Mouse (Mus musculus) midbrain, embryonic 15.5 days (tissue): ENCODE measurements at regions not wholly inside any gene's neighbourhood (a gene's known extent, or its start where the extent isn't known, plus 50 kb on each side); places are given as distances from the start of the nearest gene placed in this dataset.

ENCODE experiments used
- ATAC-seq: fragments of 200-750 bp; cut with Nextera tagmentation; replicated peaks from 2 replicates; pipeline ENCODE4 v1.8.0; 2017; ENCODE audit warnings: moderate TSS enrichment
- H3K27ac ChIP-seq: fragments of 300-500 bp; sonication (generic); 2 replicates; pipeline ENCODE4 v1.5.1; 2015; ENCODE audit warnings: mild to moderate bottlenecking, inconsistent platforms
- H3K27me3 ChIP-seq: fragments of 300-500 bp; sonication (generic); replicated peaks from 2 replicates; pipeline ENCODE4 v1.6.1; 2015; ENCODE audit warnings: inconsistent platforms
- H3K36me3 ChIP-seq: fragments of 300-500 bp; sonication (generic); replicated peaks from 2 replicates; pipeline ENCODE4 v1.6.1; 2015; ENCODE audit warnings: inconsistent platforms
- H3K4me1 ChIP-seq: fragments of 300-500 bp; sonication (generic); 2 replicates; pipeline ENCODE4 v1.6.1; 2015; ENCODE audit warnings: inconsistent platforms
- H3K4me2 ChIP-seq: fragments of 300-500 bp; sonication (generic); 2 replicates; pipeline ENCODE4 v1.6.1; 2015; ENCODE audit warnings: inconsistent platforms, mild to moderate bottlenecking, moderate library complexity
- H3K4me3 ChIP-seq: fragments of 300-500 bp; sonication (generic); 2 replicates; pipeline ENCODE4 v1.5.1; 2015; ENCODE audit warnings: mild to moderate bottlenecking, inconsistent platforms
- H3K9ac ChIP-seq: fragments of 300-500 bp; sonication (generic); 2 replicates; pipeline ENCODE4 v1.6.1; 2015; ENCODE audit warnings: mild to moderate bottlenecking, inconsistent platforms
- H3K9me3 ChIP-seq: fragments of 300-500 bp; sonication (generic); 2 replicates; pipeline ENCODE4 v1.6.1; 2016; ENCODE audit warnings: inconsistent platforms
- WGBS: fragments of 180-500 bp; shearing (Covaris S2); methylation state at CpG from one replicate; pipeline ENCODE4 v1.1.7; 2015; ENCODE audit warnings: mixed read lengths; 5-methylcytosine and 5-hydroxymethylcytosine counted together

DNA sequence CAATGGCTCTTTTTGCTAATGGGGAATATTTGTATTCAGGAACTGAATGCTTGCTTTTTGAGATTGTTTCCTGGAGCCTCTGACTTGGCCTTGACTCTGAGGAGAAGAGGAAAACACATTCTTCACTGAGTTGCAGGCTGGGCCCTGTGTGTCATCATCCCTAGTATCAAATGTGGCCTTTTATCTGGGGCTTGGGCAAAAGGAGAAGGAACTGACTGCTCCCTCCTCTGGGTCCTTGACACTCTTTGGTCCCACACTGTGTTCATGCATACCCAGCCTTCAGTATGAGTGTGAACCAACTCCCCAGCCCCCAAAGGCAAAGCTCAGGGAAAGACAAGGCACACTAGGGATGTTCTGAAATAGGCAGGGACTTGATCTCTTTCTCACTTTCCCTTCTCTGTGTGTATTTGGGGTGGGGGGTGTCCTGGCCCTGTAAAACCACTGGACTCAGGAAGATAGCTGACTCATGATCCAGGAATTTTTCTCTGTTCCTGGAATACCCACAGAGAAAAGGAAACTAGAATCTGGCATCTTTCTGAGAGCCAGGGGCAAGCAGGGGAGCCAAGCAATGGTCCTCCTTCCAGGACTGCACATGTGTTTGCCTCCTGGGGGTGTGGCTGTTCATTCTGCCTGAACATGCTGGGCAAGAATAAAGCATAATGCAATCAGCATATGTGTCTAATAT, 82.1 kb upstream of the Sh3bp4 start:
- no peak for ATAC-seq
- no peak overlapping the region for H3K4me3 ChIP-seq
- no peak overlapping the region for H3K27ac ChIP-seq
- no peaks in the 10 kb centered on the region for H3K4me1 ChIP-seq
- H3K9ac ChIP-seq: no peak overlapping the region
- no peak overlapping the region for H3K4me2 ChIP-seq
- no peaks in the 10 kb centered on the region for H3K9me3 ChIP-seq
- no peaks in the 10 kb centered on the region for H3K36me3 ChIP-seq
- H3K27me3 ChIP-seq: no peaks in the 10 kb centered on the region

DNA sequence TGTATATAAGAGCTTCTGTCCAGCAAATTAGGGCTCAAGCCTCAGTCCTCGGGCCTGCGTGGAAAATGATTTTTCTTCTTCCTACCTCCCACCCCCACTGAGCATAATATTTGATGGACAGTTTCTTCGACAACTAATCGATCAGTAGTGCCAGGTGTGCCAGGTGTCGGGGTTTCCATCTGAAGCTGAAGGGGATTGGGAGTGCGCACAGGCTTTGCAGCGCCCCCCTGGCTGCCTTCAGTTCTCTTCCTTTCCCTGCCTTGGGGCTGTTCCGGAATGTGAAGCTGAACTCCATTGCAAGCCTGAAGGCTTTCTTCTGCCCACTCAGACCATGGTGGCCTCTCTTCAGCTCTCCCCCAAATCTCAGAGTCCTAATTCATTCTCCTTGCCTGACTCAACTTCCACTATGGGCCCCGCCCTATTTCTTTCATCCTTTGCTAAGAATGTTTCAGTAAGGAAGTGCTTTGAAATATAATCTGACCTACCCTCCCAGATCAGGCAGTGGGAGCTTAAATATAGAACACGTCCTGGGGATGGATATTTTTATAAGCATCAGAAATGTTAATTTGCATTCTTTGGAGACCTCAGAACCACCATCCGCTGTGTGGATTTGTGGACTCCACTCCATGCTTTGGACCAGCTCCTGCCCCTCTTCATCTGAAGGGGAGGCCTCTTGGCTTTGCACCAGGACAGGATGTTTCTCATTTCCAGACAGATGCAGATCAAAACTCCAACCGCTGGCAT, 75.5 kb upstream of the Sh3bp4 start:
- Histone ChIP-seq H3K4me2 (no peak overlapping the region), H3K36me3 (no peaks in the 10 kb centered on the region), H3K9ac (no peak overlapping the region), H3K27ac (no peak overlapping the region), H3K9me3 (no peaks in the 10 kb centered on the region), H3K4me3 (no peak overlapping the region), H3K27me3 (no peaks in the 10 kb centered on the region), H3K4me1 (peaks cover 9% of the 10 kb centered on the region)
- no peak for ATAC-seq
- WGBS: 68% methylated on average over 12 of the region's 12 CpGs

DNA sequence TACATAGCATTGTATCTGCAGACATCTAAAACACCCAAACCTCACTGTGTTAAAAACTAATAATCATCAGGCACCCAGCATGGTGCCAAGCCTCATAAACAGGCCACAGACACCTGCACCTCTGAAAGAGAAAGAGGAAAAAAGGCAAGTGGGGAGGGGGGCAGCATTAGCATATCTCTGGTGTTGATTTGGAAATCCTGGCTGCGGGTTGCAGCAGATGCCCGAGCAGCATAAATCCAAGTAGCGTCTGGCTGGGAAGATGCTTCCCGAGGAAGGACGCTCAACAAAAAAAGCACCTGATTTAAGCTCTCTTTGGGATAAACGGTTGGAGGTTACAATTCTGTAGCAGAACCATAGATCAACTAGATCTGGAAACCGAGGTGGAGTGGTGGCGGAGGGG, 74.3 kb upstream of the Sh3bp4 start:
- 25% methylated on average over 8 of the region's 8 CpGs for WGBS
- Histone ChIP-seq H3K4me2 (no peak overlapping the region), H3K27ac (no peak overlapping the region), H3K9me3 (no peaks in the 10 kb centered on the region), H3K27me3 (no peaks in the 10 kb centered on the region), H3K36me3 (no peaks in the 10 kb centered on the region), H3K4me3 (no peak overlapping the region), H3K9ac (no peak overlapping the region), H3K4me1 (peaks cover 9% of the 10 kb centered on the region)
- ATAC-seq: no peak

DNA sequence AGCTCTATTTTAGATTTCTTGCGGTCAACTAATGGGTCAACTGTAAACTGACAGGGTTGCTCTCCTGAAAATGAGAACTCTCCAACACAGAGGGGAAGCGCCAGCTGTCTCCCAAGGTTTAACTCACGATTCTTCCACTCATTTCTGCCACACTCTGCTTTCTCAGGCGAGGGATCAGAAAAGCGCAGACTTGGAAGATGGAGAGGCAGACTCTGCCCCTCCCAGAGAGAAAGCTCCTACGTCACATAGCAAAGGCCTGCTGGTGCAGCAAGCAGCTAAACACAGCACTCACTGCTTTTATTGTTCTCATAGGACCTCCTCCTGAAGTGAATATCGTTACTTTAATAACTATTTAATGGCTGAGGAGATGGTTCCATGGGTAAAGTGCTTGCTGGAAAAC, 73.6 kb upstream of the Sh3bp4 start:
- Histone ChIP-seq H3K4me3 (no peak overlapping the region), H3K4me1 (peaks cover 9% of the 10 kb centered on the region), H3K27ac (no peak overlapping the region), H3K9me3 (no peaks in the 10 kb centered on the region), H3K27me3 (no peaks in the 10 kb centered on the region), H3K9ac (no peak overlapping the region), H3K4me2 (no peak overlapping the region), H3K36me3 (no peaks in the 10 kb centered on the region)
- no peak for ATAC-seq
- 59% methylated on average over 7 of the region's 7 CpGs for WGBS

DNA sequence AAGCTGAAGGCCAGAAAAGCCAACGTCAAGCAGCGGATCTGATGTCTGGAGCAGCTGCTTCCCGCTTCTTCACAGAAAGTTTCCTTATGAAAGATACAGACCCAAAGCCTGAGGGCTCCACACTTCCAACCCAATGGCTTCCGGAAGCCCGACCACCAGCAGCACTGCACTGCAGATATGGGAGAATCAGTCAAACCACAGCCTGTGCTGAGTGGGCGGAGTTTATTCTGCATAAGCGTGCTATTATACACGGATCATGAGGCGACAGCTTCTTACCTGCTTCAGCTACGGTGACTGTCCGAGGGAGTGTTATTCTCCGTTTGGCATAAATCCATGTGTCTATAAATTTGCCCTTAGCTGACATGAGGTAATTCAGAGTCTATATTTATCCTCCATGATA, 72.4 kb upstream of the Sh3bp4 start:
- Histone ChIP-seq H3K9ac (no peak overlapping the region), H3K36me3 (no peaks in the 10 kb centered on the region), H3K4me1 (peaks cover 9% of the 10 kb centered on the region), H3K4me2 (no peak overlapping the region), H3K4me3 (no peak overlapping the region), H3K27ac (no peak overlapping the region), H3K9me3 (no peaks in the 10 kb centered on the region), H3K27me3 (no peaks in the 10 kb centered on the region)
- ATAC-seq: no peak
- WGBS: 82% methylated on average over 12 of the region's 12 CpGs

DNA sequence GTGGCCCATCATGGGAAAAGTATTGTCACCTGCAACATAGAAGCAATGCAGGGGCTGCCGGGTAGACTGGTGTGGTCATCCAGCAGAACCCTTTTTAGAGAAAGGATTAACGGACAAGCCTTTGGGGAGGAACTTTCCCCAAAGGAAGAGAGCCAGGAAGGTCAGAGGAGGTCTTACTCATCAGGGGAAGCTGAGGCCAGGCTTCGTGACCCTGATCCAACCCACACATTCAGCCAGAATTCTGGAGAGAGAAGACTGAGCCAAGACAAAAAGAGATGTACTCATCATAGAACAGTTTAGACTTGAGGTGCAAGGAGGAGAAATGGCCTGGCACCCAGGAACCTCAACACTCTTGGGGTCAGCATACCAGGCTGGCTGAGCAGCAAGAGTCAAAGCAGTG, 67.9 kb upstream of the Sh3bp4 start:
- WGBS: 75% methylated on average over 3 of the region's 3 CpGs
- H3K36me3 ChIP-seq: no peaks in the 10 kb centered on the region
- H3K27ac ChIP-seq: no peak overlapping the region
- H3K4me3 ChIP-seq: no peak overlapping the region
- no peaks in the 10 kb centered on the region for H3K27me3 ChIP-seq
- no peak overlapping the region for H3K9ac ChIP-seq
- H3K4me1 ChIP-seq: no peaks in the 10 kb centered on the region
- H3K9me3 ChIP-seq: no peaks in the 10 kb centered on the region
- ATAC-seq: no peak
- H3K4me2 ChIP-seq: no peak overlapping the region

DNA sequence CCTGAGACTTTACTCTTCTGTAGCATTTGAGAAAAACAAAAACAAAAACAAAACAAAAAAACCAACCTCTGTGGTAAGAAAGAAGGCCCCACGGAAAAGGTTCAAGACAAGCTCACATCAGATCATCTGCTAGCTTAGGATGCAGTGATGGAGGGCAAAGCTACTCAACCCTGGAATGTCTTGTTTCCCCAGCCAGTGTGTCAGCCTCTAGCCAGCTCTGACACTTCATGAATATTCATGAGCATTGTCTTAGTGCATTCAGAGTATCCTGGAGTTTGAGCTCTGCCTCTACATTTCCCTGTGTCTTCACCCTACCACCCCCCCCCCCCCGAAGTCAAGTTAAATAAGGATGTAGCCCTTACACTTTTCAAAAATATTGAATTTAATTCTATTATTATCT, 66.5 kb upstream of the Sh3bp4 start:
- ATAC-seq: no peak
- Histone ChIP-seq H3K27ac (no peak overlapping the region), H3K4me2 (no peak overlapping the region), H3K9ac (no peak overlapping the region), H3K36me3 (no peaks in the 10 kb centered on the region), H3K4me1 (no peaks in the 10 kb centered on the region), H3K27me3 (no peaks in the 10 kb centered on the region), H3K4me3 (no peak overlapping the region), H3K9me3 (no peaks in the 10 kb centered on the region)
- 42% methylated on average over 2 of the region's 2 CpGs for WGBS

DNA sequence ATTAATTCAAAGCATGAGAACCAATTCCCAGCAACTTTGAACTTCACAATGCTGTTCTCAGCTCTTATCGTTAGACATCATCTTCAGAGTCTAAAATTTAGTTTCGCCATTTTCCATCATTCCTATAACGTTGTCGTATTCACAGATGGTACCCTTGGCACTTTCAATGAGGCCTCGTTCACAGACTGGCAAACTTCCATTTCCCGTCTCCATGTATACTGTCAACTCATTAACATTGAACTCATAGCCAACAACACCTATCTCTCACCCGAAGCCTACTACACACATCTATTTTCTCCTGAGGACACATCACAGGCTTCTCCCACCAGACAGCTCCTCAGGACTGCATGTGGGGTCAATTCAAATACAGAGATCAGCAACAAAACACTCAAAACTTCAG, 62.7 kb upstream of the Sh3bp4 start:
- H3K4me3 ChIP-seq: no peak overlapping the region
- H3K4me2 ChIP-seq: no peak overlapping the region
- no peak for ATAC-seq
- H3K4me1 ChIP-seq: 0 out of 2 replicates have a peak, but pooled peaks cover 4% of the 10 kb centered on the region
- no peaks in the 10 kb centered on the region for H3K9me3 ChIP-seq
- no peaks in the 10 kb centered on the region for H3K27me3 ChIP-seq
- no peak overlapping the region for H3K27ac ChIP-seq
- H3K9ac ChIP-seq: no peak overlapping the region
- H3K36me3 ChIP-seq: no peaks in the 10 kb centered on the region
- 90% methylated on average over 7 of the region's 7 CpGs for WGBS

DNA sequence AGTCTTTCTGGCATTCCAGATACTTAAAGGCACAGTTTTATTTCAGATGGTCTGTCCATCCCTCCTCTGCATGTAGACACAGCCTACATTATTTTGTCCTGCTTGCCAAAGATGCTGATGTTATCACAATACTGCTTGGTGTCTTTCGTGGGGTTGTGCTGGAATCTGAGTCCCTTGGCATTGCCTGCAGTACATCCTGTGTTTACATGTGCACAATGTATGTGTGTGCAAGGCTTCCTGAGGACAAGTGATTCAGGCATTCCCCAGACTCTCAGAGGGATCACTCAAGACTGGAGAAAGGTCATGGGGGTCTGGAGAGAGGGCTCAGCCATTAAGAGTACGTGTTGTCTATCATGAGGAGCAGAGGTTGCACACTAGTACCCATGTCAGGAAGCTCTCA, 60.0 kb upstream of the Sh3bp4 start:
- Histone ChIP-seq H3K27ac (no peak overlapping the region), H3K36me3 (no peaks in the 10 kb centered on the region), H3K9me3 (no peaks in the 10 kb centered on the region), H3K27me3 (no peaks in the 10 kb centered on the region), H3K4me1 (0 out of 2 replicates have a peak, but pooled peaks cover 8% of the 10 kb centered on the region), H3K4me3 (no peak overlapping the region), H3K9ac (no peak overlapping the region), H3K4me2 (no peak overlapping the region)
- WGBS: 88% methylated on average over 2 of the region's 2 CpGs
- no peak for ATAC-seq

DNA sequence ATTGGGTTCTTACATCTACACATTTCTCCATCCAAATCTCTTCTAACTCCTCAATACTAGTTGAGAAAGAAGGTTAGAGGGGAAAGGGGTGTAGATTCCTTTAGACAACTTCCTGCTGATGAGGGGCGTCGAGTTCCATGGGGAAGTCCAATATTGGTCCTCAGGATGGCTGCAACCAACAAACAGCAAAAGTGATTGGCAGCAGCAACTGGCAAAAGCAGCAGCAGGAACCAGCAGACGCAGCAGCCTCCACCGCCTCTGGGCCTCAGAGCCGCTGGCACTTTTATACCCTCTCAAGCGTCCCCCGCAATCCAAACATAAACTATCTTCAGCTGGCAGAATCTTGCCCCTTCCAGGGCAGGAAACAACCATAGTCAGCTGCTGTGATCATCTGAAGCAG, 58.8 kb upstream of the Sh3bp4 start:
- no peak overlapping the region for H3K4me2 ChIP-seq
- no peaks in the 10 kb centered on the region for H3K27me3 ChIP-seq
- no peaks in the 10 kb centered on the region for H3K9me3 ChIP-seq
- no peak overlapping the region for H3K4me3 ChIP-seq
- 86% methylated on average over 7 of the region's 7 CpGs for WGBS
- 0 out of 2 replicates have a peak, but pooled peaks cover 8% of the 10 kb centered on the region for H3K4me1 ChIP-seq
- H3K27ac ChIP-seq: no peak overlapping the region
- no peak overlapping the region for H3K9ac ChIP-seq
- H3K36me3 ChIP-seq: no peaks in the 10 kb centered on the region
- ATAC-seq: no peak

DNA sequence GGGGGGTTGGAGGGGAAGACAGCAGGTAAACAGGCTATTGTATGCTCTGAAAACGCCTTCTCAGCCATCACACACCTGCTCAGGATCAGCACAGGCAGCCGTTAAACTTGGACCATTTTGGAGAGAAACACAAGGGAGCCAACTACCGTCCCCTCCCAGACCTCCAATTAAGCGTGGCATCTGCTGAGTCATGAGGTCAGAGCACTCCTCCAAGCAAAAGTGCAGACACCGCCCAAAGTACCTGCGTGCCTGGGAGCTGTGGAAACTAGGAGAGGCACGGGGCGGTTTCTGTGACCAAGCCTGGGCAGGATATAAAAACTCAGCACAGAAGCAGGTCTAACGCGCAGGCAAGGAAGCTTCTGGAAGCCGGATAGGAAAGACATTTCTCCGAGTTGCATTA, 54.8 kb upstream of the Sh3bp4 start:
- ATAC-seq: no peak
- WGBS: 57% methylated on average over 12 of the region's 12 CpGs
- Histone ChIP-seq H3K36me3 (no peaks in the 10 kb centered on the region), H3K9me3 (no peaks in the 10 kb centered on the region), H3K27me3 (no peaks in the 10 kb centered on the region), H3K27ac (no peak overlapping the region), H3K4me3 (no peak overlapping the region), H3K4me1 (0 out of 2 replicates have a peak, but pooled peaks cover 8% of the 10 kb centered on the region), H3K4me2 (no peak overlapping the region), H3K9ac (no peak overlapping the region)

DNA sequence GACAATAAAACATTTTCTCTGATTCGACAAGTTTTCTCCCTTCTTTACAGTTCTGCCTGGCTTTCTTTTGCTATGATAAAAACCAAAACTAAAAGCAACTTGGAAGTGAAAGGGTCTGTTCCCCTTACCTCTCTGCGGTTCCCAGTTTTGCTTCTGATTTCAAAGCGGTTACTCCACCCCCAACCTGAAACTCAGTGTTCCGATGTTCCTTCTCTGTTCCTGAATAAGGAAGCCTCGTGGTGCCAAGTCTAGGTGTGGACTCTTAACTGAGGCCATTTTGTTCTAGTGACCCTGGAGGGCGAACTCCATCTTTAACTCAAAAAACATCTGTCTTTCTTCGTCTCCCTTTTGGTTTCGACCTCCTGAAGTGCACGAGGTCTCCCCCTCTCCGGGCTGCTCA, 54.4 kb upstream of the Sh3bp4 start:
- no peak overlapping the region for H3K4me2 ChIP-seq
- no peak overlapping the region for H3K4me3 ChIP-seq
- no peak overlapping the region for H3K27ac ChIP-seq
- H3K27me3 ChIP-seq: no peaks in the 10 kb centered on the region
- no peak overlapping the region for H3K9ac ChIP-seq
- ATAC-seq: no peak
- no peaks in the 10 kb centered on the region for H3K9me3 ChIP-seq
- H3K4me1 ChIP-seq: 0 out of 2 replicates have a peak, but pooled peaks cover 8% of the 10 kb centered on the region
- WGBS: 80% methylated on average over 10 of the region's 10 CpGs
- no peaks in the 10 kb centered on the region for H3K36me3 ChIP-seq

DNA sequence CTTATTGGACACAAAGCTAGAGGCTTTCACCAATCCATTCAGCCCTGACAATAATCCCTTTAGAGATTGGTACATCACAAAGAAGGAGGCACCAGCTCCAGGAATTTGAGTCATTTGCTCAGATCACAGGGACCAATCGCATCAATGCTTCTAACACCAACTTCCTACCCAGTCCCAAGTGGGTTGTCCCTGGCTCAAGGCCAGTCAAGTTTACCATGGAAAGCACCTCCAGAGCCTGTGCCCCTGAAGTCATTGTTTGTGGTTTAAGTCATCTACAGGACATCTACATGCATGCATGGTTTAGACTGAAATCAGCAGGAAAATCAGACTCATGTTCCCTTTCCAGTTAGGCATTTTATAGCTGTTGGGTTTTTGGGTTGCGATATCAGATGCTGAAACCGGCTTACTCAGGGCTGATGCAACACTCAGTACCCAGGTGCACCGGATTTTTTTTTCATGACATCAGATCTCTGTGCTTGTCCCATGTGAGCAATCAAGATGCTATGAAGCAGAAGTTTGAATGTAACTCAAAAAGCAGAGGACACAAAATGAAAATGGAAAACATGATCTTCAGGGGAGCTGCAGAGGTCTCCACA, 50.3 kb upstream of the Sh3bp4 start:
- Histone ChIP-seq H3K4me3 (no peak overlapping the region), H3K4me1 (peaks cover 4% of the 10 kb centered on the region; the same call in 1 of the 2 replicates), H3K27me3 (no peaks in the 10 kb centered on the region), H3K9ac (no peak overlapping the region), H3K36me3 (no peaks in the 10 kb centered on the region), H3K27ac (no peak overlapping the region), H3K4me2 (no peak overlapping the region), H3K9me3 (no peaks in the 10 kb centered on the region)
- no peak for ATAC-seq
- 95% methylated on average over 4 of the region's 4 CpGs for WGBS
